ENCODE assay signal across 24 mouse cellular contexts in genomic region chr19:44437975-44438374, GRCm38 (mm10). TPM values are rescaled to one million over a fixed set of nuclear protein-coding genes. Genes with fewer than 3 reads are reported as not detected.
DNase-seq lines count a peak whose midpoint lies in the region; ATAC-seq and TF ChIP-seq lines count a peak whose summit lies in the region.
"Had no signal": no experiment of that assay in that cellular context is flagged by ENCODE, and none has a peak within 500 bp of the region (broad histone marks: within the 10 kb centered on the region; RNA-seq: fewer than 3 reads in every experiment).

No protein-coding gene starts in this region.

- no peak overlapping the region for H3K27ac ChIP-seq in lung, postnatal 0 days (ENCODE audit: low read length)
- H3K27ac ChIP-seq: embryonic facial prominence, embryonic 10.5 days; embryonic facial prominence, embryonic 12.5 days; forebrain, embryonic 13.5 days; forebrain, embryonic 15.5 days had no signal

- DNase-seq in lung, postnatal 0 days (ENCODE audit: low spot score) = peak; percentile 22
- DNase-seq in lung, postnatal 14 days = no peak
- peak; percentile 94 for DNase-seq in adipocyte (ENCODE audit: low spot score)
- DNase-seq in testis, postnatal 10 days (ENCODE audit: low spot score) = no peak
- no peak for DNase-seq in cerebellum, adult 9-11 months
- DNase-seq in thymus, adult 18-20 months = no peak
- DNase-seq: adrenal gland, adult 2 months; adrenal gland, postnatal 10 days; adrenal gland, postnatal 25 days; B cell, adult 2 months; cerebellum, adult 11 months; cerebellum, adult 18-20 months; cerebellum, adult 8-10 months; cerebellum, postnatal 10 days; cerebellum, postnatal 25 days; forebrain, postnatal 0 days had no signal

- WGBS in lung, postnatal 0 days = 50% methylated on average over 6 of the region's 6 CpGs

- H3K9ac ChIP-seq in lung, postnatal 0 days (replicated peaks; ENCODE audit: low read depth) = no peak overlapping the region
- H3K9ac ChIP-seq: embryonic facial prominence, embryonic 12.5 days; forebrain, embryonic 13.5 days; forebrain, embryonic 15.5 days; forebrain, postnatal 0 days had no signal

- H3K4me1 ChIP-seq in lung, postnatal 0 days (ENCODE audit: insufficient read depth, low read depth, low read length) = no peaks in the 10 kb centered on the region
- H3K4me1 ChIP-seq: embryonic facial prominence, embryonic 10.5 days; embryonic facial prominence, embryonic 12.5 days; forebrain, embryonic 13.5 days; forebrain, embryonic 15.5 days had no signal

- TF ChIP-seq EP300 in lung, postnatal 0 days (IDR thresholded peaks at IDR 0.05) = no peak

- no peak for TF ChIP-seq CTCF in lung, postnatal 0 days (IDR thresholded peaks at IDR 0.05)
- TF ChIP-seq CTCF in C2C12 (IDR thresholded peaks at IDR 0.05; ENCODE audit: control insufficient read depth, insufficient read depth, insufficient read length) = no peak

- no peak for ATAC-seq in lung, postnatal 0 days
- ATAC-seq: activated CD4-positive, CD25-positive, alpha-beta regulatory T cell, adult 4 months; forebrain, embryonic 13.5 days; forebrain, embryonic 15.5 days; forebrain, postnatal 0 days; Patski had no signal

- H3K79me2 ChIP-seq in C2C12 (ENCODE audit: control insufficient read depth, insufficient read depth) = no peaks in the 10 kb centered on the region
- H3K79me2 ChIP-seq in myocyte (ENCODE audit: control insufficient read depth, insufficient read depth) = no peaks in the 10 kb centered on the region

- no peaks in the 10 kb centered on the region for H3K27me3 ChIP-seq in lung, postnatal 0 days (replicated peaks; ENCODE audit: insufficient read depth, low read length)
- H3K27me3 ChIP-seq in C2C12 (ENCODE audit: control insufficient read depth, insufficient read depth, insufficient read length) = peaks cover 8% of the 10 kb centered on the region
- H3K27me3 ChIP-seq in myocyte (ENCODE audit: control insufficient read depth, insufficient read depth, insufficient read length) = peaks cover 9% of the 10 kb centered on the region
- H3K27me3 ChIP-seq: embryonic facial prominence, embryonic 12.5 days; forebrain, embryonic 13.5 days; forebrain, embryonic 15.5 days had no signal

- no peak overlapping the region for H3K4me3 ChIP-seq in lung, postnatal 0 days (ENCODE audit: low read depth, low read length)
- H3K4me3 ChIP-seq in C2C12 (ENCODE audit: insufficient read depth, poor library complexity, severe bottlenecking) = no peak overlapping the region
- H3K4me3 ChIP-seq in myocyte = no peak overlapping the region
- H3K4me3 ChIP-seq: embryonic facial prominence, embryonic 10.5 days; embryonic facial prominence, embryonic 12.5 days; forebrain, embryonic 13.5 days; forebrain, embryonic 15.5 days had no signal

- no peak for TF ChIP-seq POLR2A in myocyte (IDR thresholded peaks at IDR 0.05; ENCODE audit: insufficient read length, low read depth)

- H3K36me3 ChIP-seq in lung, postnatal 0 days (ENCODE audit: insufficient read depth, low read length) = no peaks in the 10 kb centered on the region
- H3K36me3 ChIP-seq in C2C12 (ENCODE audit: control insufficient read depth, insufficient read depth) (no peaks in the 10 kb centered on the region), myocyte (ENCODE audit: control insufficient read depth, insufficient read depth) (no peaks in the 10 kb centered on the region)
- H3K36me3 ChIP-seq: embryonic facial prominence, embryonic 10.5 days; embryonic facial prominence, embryonic 12.5 days; forebrain, embryonic 15.5 days had no signal

- H3K79me3 ChIP-seq in C2C12 (ENCODE audit: low read depth) = no peaks in the 10 kb centered on the region

- no peak overlapping the region for H3K4me2 ChIP-seq in lung, postnatal 0 days (replicated peaks; ENCODE audit: low read depth, low read length)
- peak overlapping the region; percentile 10 for H3K4me2 ChIP-seq in myocyte (ENCODE audit: low read depth)
- H3K4me2 ChIP-seq: embryonic facial prominence, embryonic 12.5 days; forebrain, embryonic 13.5 days; forebrain, embryonic 15.5 days had no signal

- H3K9me3 ChIP-seq in lung, postnatal 0 days (ENCODE audit: low read length) = no peaks in the 10 kb centered on the region
- H3K9me3 ChIP-seq: embryonic facial prominence, embryonic 10.5 days; embryonic facial prominence, embryonic 12.5 days; forebrain, embryonic 13.5 days; forebrain, embryonic 15.5 days had no signal

- H3ac ChIP-seq in C2C12 (ENCODE audit: control insufficient read depth, insufficient read length, low read depth) = no peak overlapping the region
- no peak overlapping the region for H3ac ChIP-seq in myocyte (ENCODE audit: control insufficient read depth, insufficient read length)

TF ChIP-seq in C2C12, 6 proteins besides CTCF, POLR2A, EP300 and RAD21:
- TF ChIP-seq MYOG (IDR thresholded peaks at IDR 0.05; ENCODE audit: control insufficient read depth, extremely low read depth, insufficient read length) (no peak), CEBPB (IDR thresholded peaks at IDR 0.05; ENCODE audit: low read depth) (peak; percentile 6), MYOD1 (IDR thresholded peaks at IDR 0.05; ENCODE audit: control insufficient read depth, insufficient read length, low read depth) (no peak)

TF ChIP-seq in myocyte, 11 proteins besides CTCF, POLR2A, EP300 and RAD21:
- TF ChIP-seq E2F4 (IDR thresholded peaks at IDR 0.05; ENCODE audit: insufficient read depth) (no peak), TCF12 (IDR thresholded peaks at IDR 0.05; ENCODE audit: insufficient read depth, poor library complexity, severe bottlenecking) (no peak), CEBPB (IDR thresholded peaks at IDR 0.05; ENCODE audit: insufficient read depth, poor library complexity, severe bottlenecking) (peak; percentile 81)
TF ChIP-seq in myocyte: peak in this region for 1.

RNA-seq across cellular contexts. Expression of gene Scd1, which starts 30.3 kb away (rescaled TPM):
- polyA plus RNA-seq in lung, postnatal 0 days (2015; fragmentation: Nextera tagmentation; extraction: Ambion mirVana) = 41.6 and 93.7 TPM in 2 replicates
- polyA plus RNA-seq in C2C12 (2012; fragmentation: generic; extraction: Trizol) (47.1 TPM), myocyte (2012; fragmentation: generic; extraction: Trizol) (347 TPM)

RNA-seq across cellular contexts. Expression of gene Wnt8b, which starts 55.3 kb away (rescaled TPM):
- not detected in 2 replicates for polyA plus RNA-seq in lung, postnatal 0 days (2015; fragmentation: Nextera tagmentation; extraction: Ambion mirVana)
- polyA plus RNA-seq in C2C12 (2012; fragmentation: generic; extraction: Trizol) (not detected), myocyte (2012; fragmentation: generic; extraction: Trizol) (not detected)
- polyA plus RNA-seq: activated CD4-positive, CD25-positive, alpha-beta regulatory T cell, adult 4 months had no signal

Comparison
In these comparisons a context has a peak if more than half of its experiments do, and no peak if none do; other contexts are left out.
1. DNase-seq: peak in lung, postnatal 0 days (single experiment) and adipocyte (single experiment); none in lung, postnatal 14 days (single experiment), testis, postnatal 10 days (single experiment), cerebellum, adult 9-11 months (single experiment) and thymus, adult 18-20 months (0 of 2).